Mouse (Mus musculus): ENCODE results near the gene Myo1d. TPM values are rescaled to one million over a fixed set of nuclear protein-coding genes. Genes with fewer than 3 reads are reported as not detected.

Gene Myo1d
- polyA plus RNA-seq, 1 experiment from 2014 or later, result 2.7 TPM

- WGBS, result 89% methylated on average over 10 of the region's 10 CpGs
- H3K4me2 ChIP-seq (replicated peaks), result no peak overlapping the region
- H3K9me3 ChIP-seq, result no peaks in the 10 kb centered on the region
These were observed 150.6 kb downstream of the Myo1d start for GRCm38 (mm10) chr11:80628992-80629865.

GRCm38 (mm10) chr11:80628581-80628980, 151.2 kb downstream of the Myo1d start:
- H3K27ac ChIP-seq (replicated peaks), result no peak overlapping the region
- H3K27me3 ChIP-seq, result peaks cover 5% of the 10 kb centered on the region; the same call in 1 of the 2 replicates
- no peak overlapping the region for H3K4me3 ChIP-seq
- ATAC-seq (ENCODE audit: low FRiP score, low read depth), result no peak
- 87% methylated on average over 4 of the region's 4 CpGs for WGBS
- H3K4me1 ChIP-seq, result no peaks in the 10 kb centered on the region
- no peak overlapping the region; the same call in 1 of the 2 replicates for H3K9ac ChIP-seq (replicated peaks)
- no peak overlapping the region for H3K4me2 ChIP-seq (replicated peaks)
- H3K36me3 ChIP-seq, result no peaks in the 10 kb centered on the region
- no peaks in the 10 kb centered on the region for H3K9me3 ChIP-seq

More at GRCm38 (mm10) chr11:80628992-80629865, 150.6 kb downstream of the Myo1d start:
- ATAC-seq (ENCODE audit: low FRiP score, low read depth), result no peak
- Histone ChIP-seq H3K36me3 (no peaks in the 10 kb centered on the region), H3K4me1 (no peaks in the 10 kb centered on the region), H3K27ac (replicated peaks) (no peak overlapping the region), H3K9ac (replicated peaks) (no peak overlapping the region), H3K4me3 (no peak overlapping the region), H3K27me3 (peaks cover 5% of the 10 kb centered on the region; the same call in 1 of the 2 replicates)

- H3K27ac ChIP-seq (replicated peaks), result peak overlapping the region; percentile 87
- H3K4me3 ChIP-seq, result no peak overlapping the region
- 9% methylated on average over 7 of the region's 7 CpGs for WGBS
- no peak overlapping the region for H3K9ac ChIP-seq (replicated peaks)
- H3K27me3 ChIP-seq, result peaks cover 16% of the 10 kb centered on the region
- peaks cover 15% of the 10 kb centered on the region; the same call in 1 of the 2 replicates for H3K4me1 ChIP-seq
- no peaks in the 10 kb centered on the region for H3K36me3 ChIP-seq
- H3K9me3 ChIP-seq, result no peaks in the 10 kb centered on the region
- ATAC-seq (ENCODE audit: low FRiP score, low read depth), result peak; percentile 68
- H3K4me2 ChIP-seq (replicated peaks), result peak overlapping the region; percentile 44
These were observed 156.8 kb downstream of the Myo1d start for GRCm38 (mm10) chr11:80623038-80623380.

- Histone ChIP-seq H3K36me3 (no peaks in the 10 kb centered on the region), H3K27me3 (peaks cover 17% of the 10 kb centered on the region), H3K9ac (replicated peaks) (no peak overlapping the region), H3K9me3 (no peaks in the 10 kb centered on the region), H3K4me1 (peaks cover 15% of the 10 kb centered on the region; the same call in 1 of the 2 replicates), H3K4me3 (peak overlapping the region; percentile 19), H3K27ac (replicated peaks) (peak overlapping the region; percentile 87), H3K4me2 (replicated peaks) (peak overlapping the region; percentile 44)
- 3% methylated on average over 11 of the region's 11 CpGs for WGBS
- ATAC-seq (ENCODE audit: low FRiP score, low read depth), result peak; percentile 87
These were observed 157.4 kb downstream of the Myo1d start for GRCm38 (mm10) chr11:80622233-80623037.

GRCm38 (mm10) chr11:80614949-80615725, 164.7 kb downstream of the Myo1d start:
- Histone ChIP-seq H3K36me3 (no peaks in the 10 kb centered on the region), H3K4me1 (peaks cover 10% of the 10 kb centered on the region; the same call in 1 of the 2 replicates), H3K9me3 (no peaks in the 10 kb centered on the region), H3K9ac (replicated peaks) (no peak overlapping the region), H3K4me3 (no peak overlapping the region), H3K4me2 (replicated peaks) (no peak overlapping the region), H3K27me3 (peaks cover 17% of the 10 kb centered on the region), H3K27ac (replicated peaks) (peak overlapping the region; percentile 77)
- WGBS, result 41% methylated on average over 6 of the region's 6 CpGs
- no peak for ATAC-seq (ENCODE audit: low FRiP score, low read depth)

GRCm38 (mm10) chr11:80614418-80614817, 165.4 kb downstream of the Myo1d start:
- Histone ChIP-seq H3K4me1 (peaks cover 10% of the 10 kb centered on the region; the same call in 1 of the 2 replicates), H3K4me3 (no peak overlapping the region), H3K4me2 (replicated peaks) (no peak overlapping the region), H3K27ac (replicated peaks) (peak overlapping the region; percentile 77; the same call in 1 of the 2 replicates), H3K27me3 (peaks cover 11% of the 10 kb centered on the region; the same call in 1 of the 2 replicates), H3K9ac (replicated peaks) (no peak overlapping the region), H3K9me3 (no peaks in the 10 kb centered on the region), H3K36me3 (no peaks in the 10 kb centered on the region)
- 36% methylated on average over 5 of the region's 5 CpGs for WGBS
- no peak for ATAC-seq (ENCODE audit: low FRiP score, low read depth)

GRCm38 (mm10) chr11:80613534-80613933, 166.3 kb downstream of the Myo1d start:
- no peaks in the 10 kb centered on the region for H3K9me3 ChIP-seq
- H3K4me1 ChIP-seq, result peaks cover 10% of the 10 kb centered on the region; the same call in 1 of the 2 replicates
- H3K9ac ChIP-seq (replicated peaks), result no peak overlapping the region
- no peaks in the 10 kb centered on the region for H3K36me3 ChIP-seq
- no peak overlapping the region for H3K4me2 ChIP-seq (replicated peaks)
- no peak for ATAC-seq (ENCODE audit: low FRiP score, low read depth)
- WGBS, result 18% methylated on average over 6 of the region's 6 CpGs
- peaks cover 7% of the 10 kb centered on the region; the same call in 1 of the 2 replicates for H3K27me3 ChIP-seq
- no peak overlapping the region for H3K4me3 ChIP-seq
- H3K27ac ChIP-seq (replicated peaks), result no peak overlapping the region

- peak overlapping the region; percentile 84 for H3K27ac ChIP-seq (replicated peaks)
- peak; percentile 70 for ATAC-seq (ENCODE audit: low FRiP score, low read depth)
- H3K4me2 ChIP-seq (replicated peaks), result peak overlapping the region; percentile 52
- H3K4me1 ChIP-seq, result peaks cover 21% of the 10 kb centered on the region
- peak overlapping the region; percentile 30 for H3K4me3 ChIP-seq
- H3K9me3 ChIP-seq, result no peaks in the 10 kb centered on the region
- H3K9ac ChIP-seq (replicated peaks), result peak overlapping the region; percentile 39; the same call in 1 of the 2 replicates
- no peaks in the 10 kb centered on the region for H3K36me3 ChIP-seq
- H3K27me3 ChIP-seq, result peaks cover 24% of the 10 kb centered on the region
- WGBS, result 1% methylated on average over 24 of the region's 24 CpGs
These were observed 177.0 kb downstream of the Myo1d start for GRCm38 (mm10) chr11:80602707-80603441.

GRCm38 (mm10) chr11:80602041-80602458, 177.8 kb downstream of the Myo1d start:
- Histone ChIP-seq H3K9me3 (no peaks in the 10 kb centered on the region), H3K4me3 (no peak overlapping the region), H3K4me2 (replicated peaks) (peak overlapping the region; percentile 52), H3K36me3 (no peaks in the 10 kb centered on the region), H3K9ac (replicated peaks) (no peak overlapping the region), H3K27ac (replicated peaks) (peak overlapping the region; percentile 84; the same call in 1 of the 2 replicates), H3K4me1 (peaks cover 18% of the 10 kb centered on the region), H3K27me3 (peaks cover 24% of the 10 kb centered on the region)
- no peak for ATAC-seq (ENCODE audit: low FRiP score, low read depth)
- 21% methylated on average over 8 of the region's 8 CpGs for WGBS

- no peak overlapping the region for H3K4me3 ChIP-seq
- 83% methylated on average over 20 of the region's 20 CpGs for WGBS
- H3K4me2 ChIP-seq (replicated peaks), result no peak overlapping the region
- peaks cover 18% of the 10 kb centered on the region for H3K4me1 ChIP-seq
- H3K36me3 ChIP-seq, result no peaks in the 10 kb centered on the region
- no peak for ATAC-seq (ENCODE audit: low FRiP score, low read depth)
- H3K9ac ChIP-seq (replicated peaks), result no peak overlapping the region
- no peak overlapping the region for H3K27ac ChIP-seq (replicated peaks)
- H3K9me3 ChIP-seq, result no peaks in the 10 kb centered on the region
- H3K27me3 ChIP-seq, result peaks cover 24% of the 10 kb centered on the region
These were observed 178.6 kb downstream of the Myo1d start for GRCm38 (mm10) chr11:80601040-80601864.
